Mouse (Mus musculus): ENCODE measurements around the gene Slc22a26. TPM values are rescaled to one million over a fixed set of nuclear protein-coding genes. Genes with fewer than 3 reads are reported as not detected.

Slc22a26 gene
- polyA plus RNA-seq, 1 experiment = not detected

Other genes starting within 250 kb of the Slc22a26 start
- gene Pla2g16, start 245.2 kb downstream of the Slc22a26 start, polyA plus RNA-seq (2012; fragmentation: generic; extraction: Trizol) = 17.2 TPM
- gene Lgals12, start 195.5 kb downstream of the Slc22a26 start, polyA plus RNA-seq (2012; fragmentation: generic; extraction: Trizol) = not detected
- gene Hrasls5, start 190.1 kb downstream of the Slc22a26 start, polyA plus RNA-seq (2012; fragmentation: generic; extraction: Trizol) = not detected
- gene Slc22a19, start 91.4 kb downstream of the Slc22a26 start, polyA plus RNA-seq (2012; fragmentation: generic; extraction: Trizol) = not detected
- gene Slc22a27, start 163.4 kb upstream of the Slc22a26 start, polyA plus RNA-seq (2012; fragmentation: generic; extraction: Trizol) = not detected

All from C2C12 (cell line).